8 mouse cellular contexts compared by ENCODE assay signal in genomic region chr9:98973101-98973521, GRCm38 (mm10). TPM values are rescaled to one million over a fixed set of nuclear protein-coding genes. Genes with fewer than 3 reads are reported as not detected.
DNase-seq lines count a peak whose midpoint lies in the region; ATAC-seq and TF ChIP-seq lines count a peak whose summit lies in the region.

No protein-coding gene starts in this region.

- 0 out of 2 replicates have a peak, but pooled peaks cover 5% of the 10 kb centered on the region for H3K4me1 ChIP-seq in heart, postnatal 0 days (ENCODE audit: control insufficient read depth, insufficient read depth)
- H3K4me1 ChIP-seq in intestine, embryonic 14.5 days (replicated peaks; ENCODE audit: control insufficient read depth, insufficient read depth, low read length) = no peaks in the 10 kb centered on the region

- TF ChIP-seq CTCF in heart, postnatal 0 days (IDR thresholded peaks at IDR 0.05; ENCODE audit: low read depth) = no peak

- peak overlapping the region; percentile 61 for H3K4me2 ChIP-seq in heart, postnatal 0 days (ENCODE audit: low read depth, low read length)
- H3K4me2 ChIP-seq in intestine, embryonic 14.5 days (ENCODE audit: low read length) = peak overlapping the region; percentile 50

- ATAC-seq in heart, postnatal 0 days (ENCODE audit: insufficient read depth, low read depth) = no peak
- no peak for ATAC-seq in intestine, embryonic 14.5 days (replicated peaks; ENCODE audit: low FRiP score, low TSS enrichment, low read depth)

- peaks cover 84% of the 10 kb centered on the region for H3K27me3 ChIP-seq in heart, postnatal 0 days (ENCODE audit: control insufficient read depth, insufficient read depth, low read length)
- H3K27me3 ChIP-seq in intestine, embryonic 14.5 days (replicated peaks; ENCODE audit: control insufficient read depth, insufficient read depth, low read length) = peaks cover 85% of the 10 kb centered on the region

- WGBS in heart, postnatal 0 days = under 1% methylated on average over 40 of the region's 40 CpGs
- 0% methylated on average over 34 of the region's 40 CpGs for WGBS in intestine, embryonic 14.5 days

- H3K9ac ChIP-seq in heart, postnatal 0 days (replicated peaks; ENCODE audit: low read depth, low read length) = no peak overlapping the region
- no peak overlapping the region for H3K9ac ChIP-seq in intestine, embryonic 14.5 days (ENCODE audit: low read length)

- DNase-seq in heart, postnatal 0 days (ENCODE audit: low spot score) = no peak
- DNase-seq in heart, postnatal 4 days = no peak
- peak; percentile 51 for DNase-seq in embryo, embryonic 10 days (ENCODE audit: low spot score)
- DNase-seq in intestine, embryonic 14.5 days (ENCODE audit: low spot score) = no peak
- DNase-seq in neural tube, embryonic 10.5 days (ENCODE audit: extremely low spot score, low spot score) = peak; percentile 60
- DNase-seq in gastrocnemius, adult 18-20 months (ENCODE audit: low spot score) = no peak
- no peak for DNase-seq in spleen, adult 12 weeks (ENCODE audit: low spot score)
- DNase-seq in urinary bladder, postnatal 36 days (ENCODE audit: low spot score in 2 of 2) = no peak

- peak overlapping the region; percentile 39 for H3K4me3 ChIP-seq in heart, postnatal 0 days (ENCODE audit: low read depth, low read length)
- peak overlapping the region; percentile 27 for H3K4me3 ChIP-seq in intestine, embryonic 14.5 days (ENCODE audit: low read depth, low read length)

- no peaks in the 10 kb centered on the region for H3K36me3 ChIP-seq in heart, postnatal 0 days (replicated peaks; ENCODE audit: control insufficient read depth, insufficient read depth, low read length)
- H3K36me3 ChIP-seq in intestine, embryonic 14.5 days (ENCODE audit: control insufficient read depth, insufficient read depth, low read length) = no peaks in the 10 kb centered on the region

- H3K9me3 ChIP-seq in heart, postnatal 0 days (replicated peaks; ENCODE audit: control insufficient read depth, low read length) = 0 out of 2 replicates have a peak, but pooled peaks cover 11% of the 10 kb centered on the region
- peaks cover 8% of the 10 kb centered on the region for H3K9me3 ChIP-seq in intestine, embryonic 14.5 days (ENCODE audit: control insufficient read depth, low read length)

- TF ChIP-seq EP300 in heart, postnatal 0 days (IDR thresholded peaks at IDR 0.05; ENCODE audit: low read depth) = no peak

- H3K27ac ChIP-seq in heart, postnatal 0 days (ENCODE audit: low read depth) = no peak overlapping the region
- no peak overlapping the region for H3K27ac ChIP-seq in intestine, embryonic 14.5 days (ENCODE audit: low read depth)

RNA-seq across cellular contexts. Expression of gene Faim, which starts 13.1 kb away (rescaled TPM):
- total RNA-seq in heart, postnatal 0 days (2014; rRNA removed; ENCODE audit: low replicate concordance) = 4.7 and 6.3 TPM in 2 replicates
- polyA plus RNA-seq in heart, postnatal 0 days (2015; fragmentation: Nextera tagmentation; extraction: Ambion mirVana) = 24.3 and 25.3 TPM in 2 replicates
- 10 to 100 TPM; 12.5 to 14.2 TPM for total RNA-seq in heart, postnatal 4 days (2021)
- 45.7 and 47.6 TPM in 2 replicates for polyA plus RNA-seq in intestine, embryonic 14.5 days (2014; fragmentation: Nextera tagmentation; extraction: Ambion mirVana)
- total RNA-seq in gastrocnemius, adult 18-20 months (2021) = 1 to 10 TPM; 1.3 to 2.0 TPM

RNA-seq across cellular contexts. Expression of gene Foxl2, which starts 18.0 kb away (rescaled TPM):
- total RNA-seq in heart, postnatal 0 days (2014; rRNA removed; ENCODE audit: low replicate concordance) = not detected in 2 replicates
- polyA plus RNA-seq in heart, postnatal 0 days (2015; fragmentation: Nextera tagmentation; extraction: Ambion mirVana) = not detected in 2 replicates
- not detected for total RNA-seq in heart, postnatal 4 days (2021)
- not detected in 2 replicates for polyA plus RNA-seq in intestine, embryonic 14.5 days (2014; fragmentation: Nextera tagmentation; extraction: Ambion mirVana)
- under 1 TPM in 1 of 2 experiments, not detected in 1; 0.09 TPM for total RNA-seq in gastrocnemius, adult 18-20 months (2021)

Comparison
In these comparisons a context has a peak if more than half of its experiments do, and no peak if none do; other contexts are left out.
1. DNase-seq: peak in embryo, embryonic 10 days (single experiment) and neural tube, embryonic 10.5 days (single experiment); none in heart, postnatal 0 days (single experiment), heart, postnatal 4 days (single experiment), intestine, embryonic 14.5 days (single experiment), gastrocnemius, adult 18-20 months (single experiment), spleen, adult 12 weeks (single experiment) and urinary bladder, postnatal 36 days (0 of 2).